Mouse (Mus musculus) heart, embryonic 10.5 days (tissue): Measurements from ENCODE around the gene Nynrin. TPM values are rescaled to one million over a fixed set of nuclear protein-coding genes. Genes with fewer than 3 reads are reported as not detected.

Source experiments
- polyA plus RNA-seq: library from polyadenylated mRNA; unstranded; fragments of >200 nt; fragmentation: Nextera tagmentation; extraction: Ambion mirVana; gene quantifications from 2 replicates; pipeline ENCODE4 v1.2.1, GENCODE M21; 2016

Gene Nynrin
- polyA plus RNA-seq, 1 experiment from 2014 or later = 27.1 TPM

Other genes starting within 250 kb of the Nynrin start
- 13.7 and 17.6 TPM in 2 replicates for gene Rec8, start 236.0 kb upstream of the Nynrin start, polyA plus RNA-seq
- gene Ipo4, start 218.1 kb upstream of the Nynrin start, polyA plus RNA-seq = 103 and 108 TPM in 2 replicates
- 2.3 and 3.1 TPM in 2 replicates for gene Gm49378, start 216.1 kb upstream of the Nynrin start, polyA plus RNA-seq
- 91.6 and 96.4 TPM in 2 replicates for gene Tm9sf1, start 210.2 kb upstream of the Nynrin start, polyA plus RNA-seq
- gene Tssk4, start 203.8 kb upstream of the Nynrin start, polyA plus RNA-seq = 0.27 and 0.57 TPM in 2 replicates
- 71.6 and 79.7 TPM in 2 replicates for gene Mdp1, start 193.5 kb upstream of the Nynrin start, polyA plus RNA-seq
- 50.8 and 58.8 TPM in 2 replicates for gene Gmpr2, start 182.1 kb upstream of the Nynrin start, polyA plus RNA-seq
- gene Nedd8, start 181.9 kb upstream of the Nynrin start, polyA plus RNA-seq = 543 and 573 TPM in 2 replicates
- 44.4 and 50.4 TPM in 2 replicates for gene Tinf2, start 172.2 kb upstream of the Nynrin start, polyA plus RNA-seq
- gene Tgm1, start 140.1 kb upstream of the Nynrin start, polyA plus RNA-seq = 0.46 and 1.6 TPM in 2 replicates
- gene Rabggta, start 131.7 kb upstream of the Nynrin start, polyA plus RNA-seq = 25.1 and 29.4 TPM in 2 replicates
- gene Dhrs1, start 108.3 kb upstream of the Nynrin start, polyA plus RNA-seq = 59.7 and 60.5 TPM in 2 replicates
- 33.2 and 49.1 TPM in 2 replicates for gene Nop9, start 108.3 kb upstream of the Nynrin start, polyA plus RNA-seq
- 1.4 and 2.0 TPM in 2 replicates for gene Cideb, start 95.6 kb upstream of the Nynrin start, polyA plus RNA-seq
- gene Ltb4r2, start 92.6 kb upstream of the Nynrin start, polyA plus RNA-seq = 0.44 and 1.1 TPM in 2 replicates
- gene Ltb4r1, start 88.0 kb upstream of the Nynrin start, polyA plus RNA-seq = 0.53 and 0.79 TPM in 2 replicates
- 14.5 and 18.1 TPM in 2 replicates for gene Adcy4, start 69.9 kb upstream of the Nynrin start, polyA plus RNA-seq
- 20.0 and 32.0 TPM in 2 replicates for gene Ripk3, start 65.1 kb upstream of the Nynrin start, polyA plus RNA-seq
- gene Nfatc4, start 30.9 kb upstream of the Nynrin start, polyA plus RNA-seq = 15.4 and 35.8 TPM in 2 replicates
- 0.12 and 0.30 TPM in 2 replicates for gene Cbln3, start 30.4 kb downstream of the Nynrin start, polyA plus RNA-seq
- gene Khnyn, start 30.9 kb downstream of the Nynrin start, polyA plus RNA-seq = 18.2 and 23.2 TPM in 2 replicates
- gene Sdr39u1, start 46.3 kb downstream of the Nynrin start, polyA plus RNA-seq = 42.4 and 50.3 TPM in 2 replicates
- gene Cma1, start 90.7 kb downstream of the Nynrin start, polyA plus RNA-seq = not detected in 2 replicates
- not detected in 2 replicates for gene Cma2, start 97.0 kb downstream of the Nynrin start, polyA plus RNA-seq
- gene Mcpt1, start 164.0 kb downstream of the Nynrin start, polyA plus RNA-seq = not detected in 2 replicates
- gene Mcpt9, start 176.5 kb downstream of the Nynrin start, polyA plus RNA-seq = not detected in 2 replicates
- not detected in 2 replicates for gene Mcpt2, start 188.0 kb downstream of the Nynrin start, polyA plus RNA-seq
- not detected in 2 replicates for gene Mcpt4, start 208.3 kb downstream of the Nynrin start, polyA plus RNA-seq
- gene Mcpt8, start 231.3 kb downstream of the Nynrin start, polyA plus RNA-seq = not detected in 2 replicates
- 0.30 and 0.33 TPM in 2 replicates for gene Ctsg, start 248.6 kb downstream of the Nynrin start, polyA plus RNA-seq